23 mouse cellular contexts compared by ENCODE assay signal in the genomic region with DNA sequence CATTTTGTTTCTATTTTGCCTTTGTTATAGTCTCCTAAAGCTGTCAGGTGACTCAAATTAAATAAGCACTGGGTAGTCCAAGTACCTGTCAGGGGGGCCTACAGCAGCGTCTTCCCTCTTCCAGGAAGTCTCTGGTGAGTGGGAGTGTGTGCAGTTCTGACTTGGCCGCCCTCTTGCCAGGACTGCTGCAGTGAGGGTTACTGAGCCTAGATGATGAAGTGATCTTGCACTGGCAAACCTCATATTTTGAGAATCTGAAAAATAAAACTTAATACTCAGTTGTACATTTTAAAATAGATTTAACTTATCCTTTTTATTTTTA.
A peak's percentile ranks its signal among the peaks of the same experiment; 100 is the strongest.
DNase-seq lines count a peak whose midpoint lies in the region; ATAC-seq and TF ChIP-seq lines count a peak whose summit lies in the region.
"Had no signal": no experiment of that assay in that cellular context is flagged by ENCODE, and none has a peak within 500 bp of the region (broad histone marks: within the 10 kb centered on the region; RNA-seq: fewer than 3 reads in every experiment).

No protein-coding gene starts in this region.

- peak overlapping the region; percentile 10; the same call in 1 of the 2 replicates for H3K27ac ChIP-seq in heart, adult 2 months
- H3K27ac ChIP-seq in testis, adult 2 months (ENCODE audit: control insufficient read depth, insufficient read depth, low read depth, low read length) = 0 out of 2 replicates have a peak overlapping the region, but pooled peaks have one; percentile 8
- H3K27ac ChIP-seq in liver, embryonic 12.5 days = peak overlapping the region; percentile 64
- H3K27ac ChIP-seq: embryonic facial prominence, embryonic 10.5 days; midbrain, embryonic 10.5 days; neural tube, embryonic 12.5 days had no signal

- H3K79me2 ChIP-seq in heart, adult 2 months (replicated peaks; ENCODE audit: control insufficient read depth, insufficient read depth, low read length) = peaks cover 16% of the 10 kb centered on the region

- H3K4me1 ChIP-seq in heart, adult 2 months (ENCODE audit: control insufficient read depth, insufficient read depth, low read length) = peaks cover 51% of the 10 kb centered on the region
- peaks cover 2% of the 10 kb centered on the region for H3K4me1 ChIP-seq in testis, adult 2 months (ENCODE audit: control insufficient read depth, insufficient read depth, low read length)
- H3K4me1 ChIP-seq in liver, embryonic 12.5 days = peaks cover 97% of the 10 kb centered on the region

- no peak overlapping the region for H3K9ac ChIP-seq in heart, adult 2 months (ENCODE audit: low read depth, low read length)
- H3K9ac ChIP-seq in liver, embryonic 12.5 days = peak overlapping the region; percentile 62
- H3K9ac ChIP-seq: hindbrain, embryonic 15.5 days; neural tube, embryonic 12.5 days had no signal

- H3K9me3 ChIP-seq in liver, embryonic 12.5 days (replicated peaks) = no peaks in the 10 kb centered on the region
- H3K9me3 ChIP-seq: embryonic facial prominence, embryonic 10.5 days; hindbrain, embryonic 15.5 days; midbrain, embryonic 10.5 days; neural tube, embryonic 12.5 days had no signal

- no peak for DNase-seq in heart, adult 2 months
- no peak for DNase-seq in heart, postnatal 14 days
- no peak for DNase-seq in testis, postnatal 14 days (ENCODE audit: low spot score)
- no peak for DNase-seq in cerebellum, postnatal 36 days
- DNase-seq in thymus, postnatal 25 days = no peak
- DNase-seq in gastrocnemius, adult 18-20 months (ENCODE audit: low spot score) = no peak
- DNase-seq: cerebellum, adult 11 months; cerebellum, postnatal 25 days; gastrocnemius, postnatal 14 days; heart, postnatal 10 days; kidney, postnatal 25 days; layer of hippocampus, adult 9-11 months; lung, postnatal 4 days; right cerebral cortex, postnatal 25 days; thymus, adult 18-20 months had no signal

- no peak for TF ChIP-seq CTCF in heart, adult 2 months (IDR thresholded peaks at IDR 0.05)
- TF ChIP-seq CTCF in testis, adult 2 months (IDR thresholded peaks at IDR 0.05; ENCODE audit: control insufficient read depth, insufficient read depth, insufficient replicate concordance, low read depth, low read length) = no peak

- WGBS in heart, adult 2 months = 35% methylated on average over 2 of the region's 2 CpGs
- 39% methylated on average over 2 of the region's 2 CpGs for WGBS in liver, embryonic 12.5 days (ENCODE audit: insufficient replicate concordance)

- no peak overlapping the region; the same call in 1 of the 2 replicates for H3K4me3 ChIP-seq in heart, adult 2 months
- no peak overlapping the region for H3K4me3 ChIP-seq in testis, adult 2 months (ENCODE audit: control insufficient read depth, low read depth, low read length)
- peak overlapping the region; percentile 34 for H3K4me3 ChIP-seq in liver, embryonic 12.5 days
- H3K4me3 ChIP-seq: embryonic facial prominence, embryonic 10.5 days; hindbrain, embryonic 15.5 days; midbrain, embryonic 10.5 days; neural tube, embryonic 12.5 days had no signal

- 0 out of 2 replicates have a peak, but pooled peaks have one; percentile 42 for ATAC-seq in liver, embryonic 12.5 days
- ATAC-seq: intestine, postnatal 0 days; Patski had no signal

- H3K36me3 ChIP-seq in heart, adult 2 months (ENCODE audit: control insufficient read depth, insufficient read depth, low read length) = peaks cover 46% of the 10 kb centered on the region
- H3K36me3 ChIP-seq in testis, adult 2 months (ENCODE audit: control insufficient read depth, insufficient read depth, low read length) = no peaks in the 10 kb centered on the region
- H3K36me3 ChIP-seq in liver, embryonic 12.5 days = no peaks in the 10 kb centered on the region
- H3K36me3 ChIP-seq: hindbrain, embryonic 15.5 days; midbrain, embryonic 10.5 days; neural tube, embryonic 12.5 days had no signal

- no peak for TF ChIP-seq POLR2A in heart, adult 2 months (IDR thresholded peaks at IDR 0.05; ENCODE audit: insufficient read depth, low read depth, low read length)
- TF ChIP-seq POLR2A in testis, adult 2 months (IDR thresholded peaks at IDR 0.05; ENCODE audit: control insufficient read depth, low read depth, low read length) = no peak

- peak overlapping the region; percentile 56 for H3K4me2 ChIP-seq in liver, embryonic 12.5 days
- H3K4me2 ChIP-seq: hindbrain, embryonic 15.5 days; neural tube, embryonic 12.5 days had no signal

- no peak for TF ChIP-seq EP300 in heart, adult 2 months (IDR thresholded peaks at IDR 0.05; ENCODE audit: insufficient read depth, low read depth, low read length)

- intact Hi-C loops in heart, adult 2 months (cut with DNase I) = no loop called here
- intact Hi-C loops in heart, postnatal 14 days (cut with DNase I) = no loop called here

- H3K27me3 ChIP-seq in heart, adult 2 months (ENCODE audit: control insufficient read depth, insufficient read depth, low read length) = no peaks in the 10 kb centered on the region
- H3K27me3 ChIP-seq in testis, adult 2 months (ENCODE audit: control insufficient read depth, insufficient read depth, low read length) = no peaks in the 10 kb centered on the region
- no peaks in the 10 kb centered on the region for H3K27me3 ChIP-seq in liver, embryonic 12.5 days (replicated peaks)
- H3K27me3 ChIP-seq: hindbrain, embryonic 15.5 days; neural tube, embryonic 12.5 days; Patski had no signal

Comparison
In these comparisons a context has a peak if more than half of its experiments do, and no peak if none do; other contexts are left out.
1. H3K27ac ChIP-seq: peak in every context shown above with its lines; median percentile 64 in liver, embryonic 12.5 days; 10 in heart, adult 2 months; 8 in testis, adult 2 months.